9 mouse cellular contexts compared by ENCODE assay signal in genomic region chr4:107108291-107108731, GRCm38 (mm10). TPM values are rescaled to one million over a fixed set of nuclear protein-coding genes. Genes with fewer than 3 reads are reported as not detected.
DNase-seq lines count a peak whose midpoint lies in the region; ATAC-seq lines count a peak whose summit lies in the region.
"Had no signal": no experiment of that assay in that cellular context is flagged by ENCODE, and none has a peak within 500 bp of the region (broad histone marks: within the 10 kb centered on the region; RNA-seq: fewer than 3 reads in every experiment).

No protein-coding gene starts in this region.

- H3K27me3 ChIP-seq in heart, embryonic 15.5 days: no peaks in the 10 kb centered on the region

- WGBS in heart, embryonic 15.5 days: 39% methylated on average over 13 of the region's 13 CpGs

- H3K9me3 ChIP-seq in heart, embryonic 15.5 days (replicated peaks): no peaks in the 10 kb centered on the region

- H3K9ac ChIP-seq in heart, embryonic 15.5 days: no peak overlapping the region

- peak overlapping the region; percentile 15; the same call in 1 of the 2 replicates for H3K4me2 ChIP-seq in heart, embryonic 15.5 days

- no peaks in the 10 kb centered on the region for H3K36me3 ChIP-seq in heart, embryonic 15.5 days

- ATAC-seq in heart, embryonic 15.5 days (replicated peaks; ENCODE audit: insufficient number of reproducible peaks, insufficient read depth, low FRiP score, low read depth): no peak

- intact Hi-C loops in heart, postnatal 14 days (cut with DNase I): no loop called here

- H3K4me1 ChIP-seq in heart, embryonic 15.5 days (replicated peaks): peaks cover 6% of the 10 kb centered on the region; the same call in 1 of the 2 replicates

- no peak overlapping the region for H3K27ac ChIP-seq in heart, embryonic 15.5 days

- DNase-seq in heart, postnatal 14 days: no peak
- DNase-seq in right cerebral cortex, adult 2 months (ENCODE audit: low spot score in 2 of 2): peak; percentile 28 to 35
- no peak for DNase-seq in right cerebral cortex, postnatal 25 days
- DNase-seq in kidney, postnatal 4 days: peak; percentile 60 to 68
- no peak for DNase-seq in thymus, postnatal 14 days
- DNase-seq in cerebellum, postnatal 36 days: no peak
- DNase-seq in thymus, postnatal 36 days: no peak

- no peak overlapping the region for H3K4me3 ChIP-seq in heart, embryonic 15.5 days

RNA-seq across cellular contexts. Expression of gene Cdcp2, which starts 11.6 kb away (rescaled TPM):
- not detected in 2 replicates for polyA plus RNA-seq in heart, embryonic 15.5 days (2015; fragmentation: Nextera tagmentation; extraction: Ambion mirVana)
- total RNA-seq in heart, postnatal 14 days (2021): not detected
- total RNA-seq: hematopoietic stem cell, adult 5-6 weeks had no signal

RNA-seq across cellular contexts. Expression of gene Cyb5rl, which starts 41.5 kb away (rescaled TPM):
- 3.1 and 4.6 TPM in 2 replicates for polyA plus RNA-seq in heart, embryonic 15.5 days (2015; fragmentation: Nextera tagmentation; extraction: Ambion mirVana)
- 10 to 100 TPM; 11.7 to 14.5 TPM for total RNA-seq in heart, postnatal 14 days (2021)

RNA-seq across cellular contexts. Expression of gene Mrpl37, which starts 41.6 kb away (rescaled TPM):
- 79.5 and 89.9 TPM in 2 replicates for polyA plus RNA-seq in heart, embryonic 15.5 days (2015; fragmentation: Nextera tagmentation; extraction: Ambion mirVana)
- total RNA-seq in heart, postnatal 14 days (2021): 10 to 100 TPM; 90.0 to 98.9 TPM

Comparison
In these comparisons a context has a peak if more than half of its experiments do, and no peak if none do; other contexts are left out.
1. DNase-seq: peak in right cerebral cortex, adult 2 months (2 of 2) and kidney, postnatal 4 days (2 of 2); none in heart, postnatal 14 days (0 of 2), right cerebral cortex, postnatal 25 days (single experiment), thymus, postnatal 14 days (single experiment), cerebellum, postnatal 36 days (0 of 2) and thymus, postnatal 36 days (0 of 2).